Mouse (Mus musculus) kidney, postnatal 4 days (tissue): Measurements from ENCODE around the gene Sema7a.

Experiments used
- DNase-seq, 2 experiments: peaks; one replicate each; pipeline ENCODE4 v3.0.0; 2021; ENCODE audit warnings: mixed read lengths in 2 of 2

Sema7a gene

GRCm38 (mm10) chr9:57959886-57960866 is 20.3 kb downstream of the Sema7a start:
- no peak for DNase-seq

GRCm38 (mm10) chr9:57961226-57961625 is 21.3 kb downstream of the Sema7a start:
- DNase-seq, result no peak

DNA sequence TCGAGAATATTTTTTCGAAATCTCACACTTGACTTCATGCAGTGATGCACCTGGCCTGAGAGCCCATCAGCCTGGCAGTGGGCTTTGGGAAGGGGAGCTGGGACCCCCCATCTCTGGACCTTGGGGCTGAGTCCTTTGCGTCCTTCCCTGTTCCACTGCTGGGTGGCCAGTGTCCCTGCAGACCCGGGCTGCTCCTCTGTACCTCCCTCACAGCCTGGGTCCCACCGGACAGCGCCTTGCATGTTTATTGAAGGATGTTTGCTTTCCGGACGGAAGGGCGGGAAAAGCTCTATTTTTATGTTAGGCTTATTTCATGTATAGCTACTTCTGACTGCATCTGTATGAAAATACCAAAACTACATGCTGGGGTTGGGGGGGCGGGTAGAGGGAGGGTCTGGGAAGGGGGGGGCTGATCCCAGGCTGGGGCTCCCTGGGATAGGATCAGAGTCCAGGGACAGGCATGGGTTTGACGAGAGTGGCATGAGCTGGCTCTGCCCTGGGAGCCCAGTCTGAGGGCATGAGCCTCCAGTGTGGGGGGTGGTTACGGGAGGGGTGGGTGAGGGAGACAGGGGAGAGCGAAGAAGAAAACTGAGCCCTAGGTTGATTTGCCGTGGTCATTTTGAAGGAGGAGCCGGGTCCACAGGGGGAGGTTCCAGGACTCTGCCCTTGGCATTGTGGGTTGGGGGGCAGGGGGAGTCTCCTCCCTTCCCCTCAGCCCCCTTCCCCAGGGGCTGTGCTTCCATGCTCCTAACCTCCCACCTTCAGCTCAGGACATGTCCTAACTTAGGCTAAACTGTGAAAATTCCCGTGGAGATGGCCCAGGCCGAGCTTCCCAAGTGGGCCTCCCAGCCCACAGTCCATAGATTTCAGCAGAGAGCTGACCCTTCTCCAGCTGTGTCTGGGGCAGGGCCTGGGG is 22.2 kb downstream of the Sema7a start:
- DNase-seq, result peak in 1 of 2 experiments; percentile 36

- DNase-seq, result no peak
Measured at GRCm38 (mm10) chr9:57963249-57963997, 23.5 kb downstream of the Sema7a start.

GRCm38 (mm10) chr9:57963998-57964395 is 24.1 kb downstream of the Sema7a start:
- DNase-seq, result no peak

- DNase-seq, result no peak
Measured at GRCm38 (mm10) chr9:57964528-57965250, 24.8 kb downstream of the Sema7a start.

GRCm38 (mm10) chr9:57965281-57966185 is 25.6 kb downstream of the Sema7a start:
- DNase-seq, result no peak

DNA sequence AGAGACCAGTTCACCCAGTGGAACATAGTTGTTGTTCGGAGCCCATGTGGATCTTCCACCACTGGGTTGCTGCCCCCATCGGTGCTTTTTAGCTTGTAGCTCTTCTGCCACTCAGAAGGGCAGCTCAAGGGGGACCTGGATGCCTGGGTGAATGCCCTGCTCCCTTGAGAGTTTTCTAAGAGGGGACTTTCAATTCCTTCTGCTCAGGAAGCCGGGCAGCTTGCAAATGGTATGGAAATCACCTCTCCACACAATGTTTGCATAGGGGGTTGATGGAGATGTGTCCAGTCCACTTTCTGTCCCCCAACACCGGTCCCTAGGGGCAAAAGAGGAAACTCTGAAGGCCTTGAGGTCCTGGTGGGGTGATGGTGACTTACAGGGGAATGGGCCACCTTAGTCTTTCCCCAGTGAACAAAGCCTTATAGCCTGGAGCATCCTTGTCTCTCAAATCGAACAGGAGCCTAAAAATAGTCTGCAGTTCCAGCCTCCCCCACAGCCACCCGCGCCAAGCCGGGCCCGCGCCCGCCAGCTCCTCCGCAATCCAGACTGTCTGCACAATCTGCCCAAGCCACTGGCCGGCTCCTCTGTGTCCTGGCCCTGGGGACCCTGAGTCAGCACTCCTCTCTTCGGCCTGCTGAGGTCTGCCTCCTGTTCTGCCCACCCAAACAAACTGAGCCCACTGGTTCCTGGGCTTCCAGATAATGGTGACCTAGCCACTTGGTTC is 27.5 kb downstream of the Sema7a start:
- DNase-seq, result peak; percentile 54 to 68

GRCm38 (mm10) chr9:57968166-57968771 is 28.4 kb downstream of the Sema7a start:
- DNase-seq, result no peak

DNA sequence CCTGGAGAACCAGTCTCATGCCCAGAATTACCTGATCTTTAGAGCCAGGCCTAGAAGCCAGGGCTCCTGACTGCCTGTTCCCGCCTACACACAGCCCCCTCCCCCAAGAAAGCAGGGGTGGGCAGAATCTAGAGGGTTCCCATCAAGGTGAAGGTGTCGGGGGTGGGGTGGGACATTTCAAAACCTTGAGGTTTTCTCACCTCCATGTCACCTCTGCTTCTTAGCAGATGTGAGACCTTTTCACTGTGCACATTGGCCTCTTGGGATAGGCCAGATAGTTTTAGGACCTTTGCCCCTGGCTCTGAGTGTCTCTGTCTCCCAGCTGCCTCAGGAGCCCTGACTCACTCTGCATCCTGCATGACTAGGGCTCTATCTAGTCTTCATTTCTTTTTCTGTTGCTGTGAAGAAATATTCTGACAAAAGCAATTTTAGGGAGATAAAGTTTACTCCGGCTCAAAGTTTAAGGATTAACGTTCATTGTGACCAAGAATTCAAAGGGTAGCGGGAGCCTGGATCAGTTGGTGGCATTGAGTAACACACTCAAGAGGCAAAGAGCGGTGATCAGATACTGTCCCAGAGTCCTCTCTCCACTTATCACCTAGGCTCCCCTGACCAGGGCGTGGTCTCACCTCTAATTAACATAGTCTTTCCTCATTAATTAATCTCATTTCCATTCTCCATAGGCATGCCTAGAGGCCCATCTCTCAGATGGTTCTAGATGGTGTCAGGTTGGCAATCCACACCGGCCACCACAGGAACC is 29.1 kb downstream of the Sema7a start:
- DNase-seq, result no peak

- no peak for DNase-seq
Measured at GRCm38 (mm10) chr9:57969736-57970495, 30.0 kb downstream of the Sema7a start.

DNA sequence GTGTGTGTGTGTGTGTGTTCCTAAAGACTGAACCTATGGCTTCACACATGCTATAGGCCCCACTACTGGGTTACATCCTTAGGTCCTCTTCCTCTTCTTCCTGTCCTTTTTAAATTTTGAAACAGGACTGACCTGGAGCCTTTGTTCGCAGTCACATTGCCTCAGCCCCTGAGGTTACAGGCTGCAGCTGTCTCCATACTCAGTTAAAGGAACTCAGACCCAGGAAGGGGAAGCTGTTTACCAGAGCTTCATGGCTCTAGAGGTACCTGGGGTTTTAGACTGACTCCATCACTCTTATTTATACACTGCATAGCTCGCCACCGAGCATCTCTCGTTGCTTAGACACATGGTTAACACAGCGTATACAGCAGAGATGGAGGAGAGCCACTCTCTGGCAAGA is 31.5 kb downstream of the Sema7a start:
- no peak for DNase-seq

DNA sequence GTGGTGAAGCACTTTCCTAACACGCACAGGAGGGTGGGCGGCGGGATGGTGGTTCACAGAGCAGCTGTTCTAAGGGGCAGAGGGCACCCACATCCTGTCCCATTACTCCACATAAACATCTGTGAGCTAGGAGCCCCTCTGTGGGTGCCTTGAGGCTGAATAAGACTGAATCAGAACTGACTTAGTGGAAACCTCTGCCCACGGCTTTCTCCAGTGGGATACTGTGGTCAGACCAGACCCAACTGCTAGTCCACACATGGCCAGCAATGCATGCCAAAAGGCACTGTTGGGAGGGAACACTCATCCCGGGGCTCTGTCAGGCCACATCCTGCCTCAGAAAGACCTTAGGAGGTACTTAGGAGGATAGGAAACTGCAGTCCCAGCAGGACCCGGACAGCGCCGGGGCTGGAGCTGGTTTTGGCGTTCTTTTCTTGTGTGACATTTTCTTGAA is 32.3 kb downstream of the Sema7a start:
- peak in 1 of 2 experiments; percentile 36 for DNase-seq

DNA sequence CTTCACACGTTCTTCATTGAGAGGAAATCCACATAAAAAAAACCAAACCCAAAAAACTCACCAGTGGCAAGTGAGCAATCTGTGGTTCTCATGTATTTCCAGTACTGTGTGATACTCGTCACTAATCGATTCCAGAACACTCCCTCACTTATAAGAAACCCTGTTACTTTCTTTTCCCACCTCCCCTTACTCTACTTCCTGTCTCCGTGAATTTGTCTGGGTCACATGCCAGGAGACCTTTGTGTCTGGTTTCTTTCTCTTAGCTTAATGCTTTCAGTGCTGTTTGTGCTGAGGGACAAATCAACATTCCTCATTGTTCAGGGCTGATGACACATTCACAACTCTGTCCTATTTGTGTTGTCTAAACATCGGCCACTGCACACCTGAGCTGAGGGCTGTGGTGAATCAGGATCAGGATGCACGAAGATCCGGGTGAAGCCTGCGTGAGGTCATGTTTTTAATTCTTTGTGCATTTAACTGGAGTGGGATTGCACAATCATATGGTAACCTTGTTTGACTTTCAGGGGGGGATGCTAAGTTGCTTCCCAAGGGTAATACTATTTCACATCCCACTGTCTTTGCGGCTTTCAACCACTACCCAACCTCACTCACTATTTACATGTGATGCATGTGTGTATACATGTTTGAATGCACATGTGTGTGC is 33.0 kb downstream of the Sema7a start:
- no peak for DNase-seq

DNA sequence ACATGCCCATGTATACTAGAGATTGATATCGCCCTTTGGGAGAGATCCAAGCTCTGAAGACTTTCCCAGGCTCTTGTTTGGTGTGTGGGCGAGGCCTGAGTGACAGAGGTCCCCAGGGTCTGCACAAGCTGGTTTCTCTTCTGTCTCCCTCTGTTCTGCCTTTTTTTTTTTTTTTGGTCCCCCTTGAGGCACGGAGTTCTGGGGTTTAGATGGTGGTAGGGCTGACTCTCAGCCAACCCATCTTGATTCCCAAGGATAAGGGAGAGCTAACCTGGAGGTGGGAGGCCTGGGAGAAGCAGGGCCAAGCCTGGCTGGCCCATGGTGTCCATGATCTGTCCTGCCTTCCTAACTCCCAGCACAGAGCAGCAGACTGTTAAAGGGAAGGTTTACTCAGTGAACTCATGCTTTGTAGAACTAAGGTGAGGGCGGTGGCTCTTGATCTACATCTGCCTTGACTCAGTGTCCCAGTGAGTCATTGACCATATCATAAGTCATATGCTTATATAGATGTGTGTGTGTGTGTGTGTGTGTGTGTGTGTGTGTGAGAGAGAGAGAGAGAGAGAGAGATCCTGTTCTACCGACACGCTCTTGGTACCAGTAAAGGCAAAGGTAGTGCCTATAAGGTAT is 33.6 kb downstream of the Sema7a start:
- DNase-seq, result no peak

GRCm38 (mm10) chr9:57974221-57974620 is 34.3 kb downstream of the Sema7a start:
- DNase-seq, result no peak
